Mouse (Mus musculus): Measurements from ENCODE around the gene Defb11. TPM values are rescaled to one million over a fixed set of nuclear protein-coding genes. Genes with fewer than 3 reads are reported as not detected.
"Not testable (repeated sequence)": the region's sequence is repeated elsewhere in the genome, so short reads cannot be mapped to it uniquely, and the experiment has no call there.

The Defb11 gene
- not detected for polyA plus RNA-seq (2012; fragmentation: generic; extraction: Trizol)
- long read RNA-seq, experiment 1, result 0 reads
- long read RNA-seq, experiment 2, result 0 reads

GRCm38 (mm10) chr8:21906290-21906689, at the start of gene Defb11:
Gene Defb11 (minus strand): TSS chr8:21906412.
- not testable (repeated sequence) for H3K79me3 ChIP-seq (ENCODE audit: low read depth); H3K27me3 ChIP-seq (ENCODE audit: control insufficient read depth, insufficient read depth, insufficient read length); H3ac ChIP-seq (ENCODE audit: control insufficient read depth, insufficient read length, low read depth); H3K36me3 ChIP-seq (ENCODE audit: control insufficient read depth, insufficient read depth); H3K79me2 ChIP-seq (ENCODE audit: control insufficient read depth, insufficient read depth); H3K4me3 ChIP-seq (ENCODE audit: insufficient read depth, poor library complexity, severe bottlenecking)

GRCm38 (mm10) chr8:21955321-21955720, 49.1 kb upstream of the Defb11 start:
- Histone ChIP-seq H3K4me3 (ENCODE audit: insufficient read depth, poor library complexity, severe bottlenecking) (no peak overlapping the region), H3K27me3 (ENCODE audit: control insufficient read depth, insufficient read depth, insufficient read length) (no peaks in the 10 kb centered on the region), H3ac (ENCODE audit: control insufficient read depth, insufficient read length, low read depth) (no peak overlapping the region), H3K79me2 (ENCODE audit: control insufficient read depth, insufficient read depth) (no peaks in the 10 kb centered on the region), H3K79me3 (ENCODE audit: low read depth) (no peaks in the 10 kb centered on the region), H3K36me3 (ENCODE audit: control insufficient read depth, insufficient read depth) (no peaks in the 10 kb centered on the region)
- TF ChIP-seq CEBPB (IDR thresholded peaks at IDR 0.05; ENCODE audit: low read depth) (no peak), USF1 (IDR thresholded peaks at IDR 0.05; ENCODE audit: low read depth) (no peak)

DNA sequence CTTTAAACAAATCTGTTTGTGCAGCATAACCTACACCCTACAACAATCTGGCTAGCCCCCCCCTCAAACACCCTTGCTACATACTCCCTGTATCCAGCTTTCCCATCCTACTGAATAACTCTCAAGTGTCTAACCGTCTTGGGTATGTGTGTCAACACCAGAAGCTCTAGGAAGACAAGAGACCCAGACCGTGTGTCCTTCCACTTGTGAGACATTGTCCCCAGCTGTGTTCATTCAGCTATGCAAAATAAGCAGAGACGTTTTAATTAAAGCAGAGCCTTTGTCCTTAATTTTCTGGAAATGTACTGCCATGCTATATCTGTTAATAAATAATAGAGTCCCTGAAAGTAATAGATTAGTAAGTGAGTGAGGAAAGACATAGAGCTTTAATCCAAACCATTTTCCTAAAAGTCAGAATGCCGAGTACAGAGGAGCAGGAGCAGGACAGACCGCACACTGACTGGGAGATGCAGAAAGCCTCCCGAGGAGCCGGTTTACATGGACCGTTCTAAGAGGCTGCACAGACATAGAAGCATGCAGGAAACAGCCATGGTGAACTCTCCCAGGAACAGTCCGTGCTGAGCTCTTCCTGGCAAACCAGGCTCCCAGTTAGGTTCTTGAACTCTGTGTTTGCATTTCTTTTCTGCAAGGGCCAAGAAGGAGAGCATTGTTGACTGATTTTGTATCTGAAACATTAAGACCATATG, 41.3 kb upstream of the Defb11 start:
- no peak overlapping the region for H3ac ChIP-seq (ENCODE audit: control insufficient read depth, insufficient read length, low read depth)
- no peaks in the 10 kb centered on the region for H3K79me3 ChIP-seq (ENCODE audit: low read depth)
- no peak for TF ChIP-seq MYOD1 (IDR thresholded peaks at IDR 0.05; ENCODE audit: control insufficient read depth, insufficient read length, low read depth)
- TF ChIP-seq USF1 (IDR thresholded peaks at IDR 0.05; ENCODE audit: low read depth), result no peak
- no peak for TF ChIP-seq CEBPB (IDR thresholded peaks at IDR 0.05; ENCODE audit: low read depth)
- no peak for TF ChIP-seq MAX (IDR thresholded peaks at IDR 0.05)
- TF ChIP-seq FOSL1 (IDR thresholded peaks at IDR 0.05; ENCODE audit: insufficient read depth, low read length, poor library complexity, severe bottlenecking), result no peak
- no peak for TF ChIP-seq MYOG (IDR thresholded peaks at IDR 0.05; ENCODE audit: control insufficient read depth, extremely low read depth, insufficient read length)
- TF ChIP-seq CTCF (IDR thresholded peaks at IDR 0.05; ENCODE audit: control insufficient read depth, insufficient read depth, insufficient read length), result no peak
- H3K79me2 ChIP-seq (ENCODE audit: control insufficient read depth, insufficient read depth), result no peaks in the 10 kb centered on the region
- no peaks in the 10 kb centered on the region for H3K27me3 ChIP-seq (ENCODE audit: control insufficient read depth, insufficient read depth, insufficient read length)
- H3K4me3 ChIP-seq (ENCODE audit: insufficient read depth, poor library complexity, severe bottlenecking), result no peak overlapping the region
- H3K36me3 ChIP-seq (ENCODE audit: control insufficient read depth, insufficient read depth), result no peaks in the 10 kb centered on the region

- Histone ChIP-seq H3ac (ENCODE audit: control insufficient read depth, insufficient read length, low read depth) (no peak within 1 kb of the TSS), H3K27me3 (ENCODE audit: control insufficient read depth, insufficient read depth, insufficient read length) (no peaks in the 10 kb centered on the region), H3K79me3 (ENCODE audit: low read depth) (no peaks in the 10 kb centered on the region), H3K36me3 (ENCODE audit: control insufficient read depth, insufficient read depth) (no peaks in the 10 kb centered on the region), H3K4me3 (ENCODE audit: insufficient read depth, poor library complexity, severe bottlenecking) (no peak within 1 kb of the TSS), H3K79me2 (ENCODE audit: control insufficient read depth, insufficient read depth) (no peaks in the 10 kb centered on the region)
- no peak for TF ChIP-seq CTCF (IDR thresholded peaks at IDR 0.05; ENCODE audit: control insufficient read depth, insufficient read depth, insufficient read length)
- TF ChIP-seq FOSL1 (IDR thresholded peaks at IDR 0.05; ENCODE audit: insufficient read depth, low read length, poor library complexity, severe bottlenecking), result no peak
- TF ChIP-seq MYOD1 (IDR thresholded peaks at IDR 0.05; ENCODE audit: control insufficient read depth, insufficient read length, low read depth), result no peak
- TF ChIP-seq MYOG (IDR thresholded peaks at IDR 0.05; ENCODE audit: control insufficient read depth, extremely low read depth, insufficient read length), result no peak
- TF ChIP-seq USF1 (IDR thresholded peaks at IDR 0.05; ENCODE audit: low read depth), result no peak
- no peak for TF ChIP-seq CEBPB (IDR thresholded peaks at IDR 0.05; ENCODE audit: low read depth)
- TF ChIP-seq MAX (IDR thresholded peaks at IDR 0.05), result no peak
Observed at GRCm38 (mm10) chr8:21946462-21946861, 40.2 kb upstream of the Defb11 start, which contains the start of gene Defb13. Gene Defb13 (plus strand): TSS chr8:21946762.

GRCm38 (mm10) chr8:21938052-21938451, 31.8 kb upstream of the Defb11 start, which contains the start of gene Defb35:
Gene Defb35 (plus strand): TSS chr8:21938352.
- not testable (repeated sequence) for H3K79me2 ChIP-seq (ENCODE audit: control insufficient read depth, insufficient read depth); H3K79me3 ChIP-seq (ENCODE audit: low read depth); H3K4me3 ChIP-seq (ENCODE audit: insufficient read depth, poor library complexity, severe bottlenecking); H3ac ChIP-seq (ENCODE audit: control insufficient read depth, insufficient read length, low read depth); H3K27me3 ChIP-seq (ENCODE audit: control insufficient read depth, insufficient read depth, insufficient read length); H3K36me3 ChIP-seq (ENCODE audit: control insufficient read depth, insufficient read depth)

DNA sequence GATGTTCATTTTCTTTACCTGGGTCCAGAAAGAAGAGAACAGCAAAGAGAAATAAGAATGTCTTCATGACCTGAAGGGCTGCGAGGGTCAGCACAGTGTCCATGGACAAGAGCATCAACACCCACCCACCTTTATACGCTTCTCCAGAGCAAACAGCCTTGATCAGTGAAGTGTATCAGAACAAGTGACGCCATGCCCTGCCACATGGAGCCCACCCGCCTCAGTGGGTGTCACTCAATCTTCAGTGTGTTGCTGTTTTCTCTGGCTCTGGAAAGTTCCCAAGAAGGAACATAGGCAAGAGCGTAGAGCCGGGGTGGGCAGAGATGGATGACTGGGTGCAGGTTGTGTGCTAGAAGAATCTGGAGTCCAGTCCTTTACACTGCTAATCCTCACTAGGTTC, 26.4 kb upstream of the Defb11 start, which contains the start of gene Defb15:
Defb15 (minus strand) TSS at position 101 of the 400 bp plus-strand sequence.
- no peak within 1 kb of the TSS for H3ac ChIP-seq (ENCODE audit: control insufficient read depth, insufficient read length, low read depth)
- TF ChIP-seq CTCF (IDR thresholded peaks at IDR 0.05; ENCODE audit: control insufficient read depth, insufficient read depth, insufficient read length) (no peak), USF1 (IDR thresholded peaks at IDR 0.05; ENCODE audit: low read depth) (no peak), MAX (IDR thresholded peaks at IDR 0.05) (no peak), MYOD1 (IDR thresholded peaks at IDR 0.05; ENCODE audit: control insufficient read depth, insufficient read length, low read depth) (no peak), CEBPB (IDR thresholded peaks at IDR 0.05; ENCODE audit: low read depth) (no peak), FOSL1 (IDR thresholded peaks at IDR 0.05; ENCODE audit: insufficient read depth, low read length, poor library complexity, severe bottlenecking) (no peak), MYOG (IDR thresholded peaks at IDR 0.05; ENCODE audit: control insufficient read depth, extremely low read depth, insufficient read length) (no peak)
- no peaks in the 10 kb centered on the region for H3K79me3 ChIP-seq (ENCODE audit: low read depth)
- H3K79me2 ChIP-seq (ENCODE audit: control insufficient read depth, insufficient read depth), result no peaks in the 10 kb centered on the region
- no peaks in the 10 kb centered on the region for H3K36me3 ChIP-seq (ENCODE audit: control insufficient read depth, insufficient read depth)
- no peak within 1 kb of the TSS for H3K4me3 ChIP-seq (ENCODE audit: insufficient read depth, poor library complexity, severe bottlenecking)
- no peaks in the 10 kb centered on the region for H3K27me3 ChIP-seq (ENCODE audit: control insufficient read depth, insufficient read depth, insufficient read length)

- H3K79me3 ChIP-seq (ENCODE audit: low read depth); H3K36me3 ChIP-seq (ENCODE audit: control insufficient read depth, insufficient read depth): not testable (repeated sequence)
Observed at GRCm38 (mm10) chr8:21930754-21931153, 24.5 kb upstream of the Defb11 start.

More at GRCm38 (mm10) chr8:21930754-21931153, 24.5 kb upstream of the Defb11 start:
- H3K27me3 ChIP-seq (ENCODE audit: control insufficient read depth, insufficient read depth, insufficient read length); H3K4me3 ChIP-seq (ENCODE audit: insufficient read depth, poor library complexity, severe bottlenecking); H3K79me2 ChIP-seq (ENCODE audit: control insufficient read depth, insufficient read depth); H3ac ChIP-seq (ENCODE audit: control insufficient read depth, insufficient read length, low read depth): not testable (repeated sequence)
